Mouse (Mus musculus) brain, embryonic 14.5 days (tissue): ENCODE results near the gene Tssk3.
"Not testable (repeated sequence)": the region's sequence is repeated elsewhere in the genome, so short reads cannot be mapped to it uniquely, and the experiment has no call there.

ENCODE experiments used
- CTCF ChIP-seq: fragments of 200-500 bp; IDR thresholded peaks from 2 replicates; pipeline ENCODE4 v1.5.1; 2012; ENCODE audit warnings: inconsistent platforms, mild to moderate bottlenecking, moderate library complexity, borderline replicate concordance; ENCODE audit not compliant: insufficient read depth, insufficient read length; ENCODE audit errors: extremely low read depth
- POLR2A ChIP-seq: fragments of 200-500 bp; IDR thresholded peaks from 2 replicates; pipeline ENCODE4 v1.6.1; 2012; ENCODE audit warnings: mild to moderate bottlenecking, inconsistent platforms, borderline replicate concordance; ENCODE audit not compliant: poor library complexity, insufficient read depth, insufficient read length, severe bottlenecking; ENCODE audit errors: extremely low read depth

- not testable (repeated sequence) for TF ChIP-seq CTCF, POLR2A
These were observed 33.5 kb downstream of the Tssk3 start for GRCm38 (mm10) chr4:129457311-129457710.
